Mouse (Mus musculus) urinary bladder, postnatal 10 days (tissue): Measurements from ENCODE around the gene Plscr5.

Source experiments
- DNase-seq: peaks from one replicate; pipeline ENCODE4 v3.0.0; 2022; ENCODE audit warnings: low spot score

Plscr5 gene

DNA sequence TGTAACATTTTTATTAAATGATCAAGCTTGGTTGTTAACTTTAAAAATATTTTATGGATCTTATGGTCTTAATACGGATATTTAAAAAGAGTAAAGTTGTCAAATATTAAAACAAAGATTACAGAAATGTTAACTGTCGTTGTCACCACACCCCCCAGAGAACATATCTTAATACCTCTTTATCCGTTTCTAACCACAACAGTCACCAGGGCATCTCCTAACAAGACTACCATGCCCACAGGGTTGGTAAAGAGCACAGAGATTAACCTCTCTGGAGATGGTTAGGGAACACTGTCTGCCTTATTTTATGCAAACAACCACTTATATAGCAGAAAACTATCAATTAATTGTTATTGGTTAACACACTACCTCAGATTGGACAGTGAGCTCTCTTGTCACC, 34.1 kb downstream of the Plscr5 start:
- no peak for DNase-seq

DNA sequence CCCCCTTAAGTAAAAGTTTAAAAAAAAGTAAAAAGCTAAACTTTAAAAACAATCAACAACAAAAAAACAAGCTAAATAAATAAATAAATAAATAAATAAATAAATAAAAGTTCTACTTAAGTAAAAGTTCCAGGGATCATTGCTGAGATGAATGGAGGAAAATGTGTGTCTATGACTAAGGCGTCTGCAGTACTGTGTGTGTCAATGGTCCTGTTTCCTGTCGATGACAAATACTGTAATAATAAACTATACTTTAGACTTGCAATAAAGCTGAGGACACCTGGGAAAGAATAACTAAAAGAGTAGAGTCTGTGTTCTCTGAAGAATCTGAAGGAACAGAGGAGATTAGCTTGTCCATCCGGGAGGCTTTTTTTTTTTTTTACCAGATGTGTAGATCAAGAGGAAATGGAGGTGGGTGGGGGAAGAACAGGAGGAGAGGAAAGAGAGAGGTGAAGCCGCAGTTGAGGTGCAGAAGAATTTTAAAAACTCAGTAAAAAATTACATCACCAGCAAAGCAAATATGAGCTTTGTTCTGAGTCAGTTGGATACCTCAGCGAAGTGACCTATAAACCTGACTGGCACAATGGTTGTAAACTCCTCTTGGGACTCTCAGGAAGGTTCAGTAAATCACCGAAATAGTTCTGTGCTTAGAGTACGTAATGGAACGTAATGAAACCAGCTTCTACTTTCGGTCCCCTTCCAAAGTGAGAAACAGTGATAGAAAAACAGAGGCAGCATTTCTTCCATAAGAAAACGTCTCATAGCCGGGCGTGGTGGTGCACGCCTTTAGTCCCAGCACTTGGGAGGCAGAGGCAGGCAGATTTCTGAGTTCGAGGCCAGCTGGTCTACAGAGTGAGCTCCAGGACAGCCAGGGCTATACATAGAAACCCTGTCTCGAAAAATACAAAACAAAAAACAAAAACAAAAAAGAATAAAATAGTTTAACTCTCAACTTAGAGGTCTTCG, 36.4 kb downstream of the Plscr5 start:
- no peak for DNase-seq

- DNase-seq = no peak
These were observed 37.1 kb downstream of the Plscr5 start for GRCm38 (mm10) chr9:92229833-92230205.

GRCm38 (mm10) chr9:92234901-92235458, 42.2 kb downstream of the Plscr5 start:
- DNase-seq = no peak

GRCm38 (mm10) chr9:92248773-92249446, 56.2 kb downstream of the Plscr5 start:
- no peak for DNase-seq

- no peak for DNase-seq
These were observed 56.7 kb downstream of the Plscr5 start, which contains the start of gene Plscr1 for GRCm38 (mm10) chr9:92249447-92249852. Plscr1 (plus strand) TSS chr9:92249750.

GRCm38 (mm10) chr9:92249987-92250772, 57.4 kb downstream of the Plscr5 start:
- peak; percentile 13 for DNase-seq

GRCm38 (mm10) chr9:92252718-92253117, 60.0 kb downstream of the Plscr5 start:
- no peak for DNase-seq

GRCm38 (mm10) chr9:92253585-92254321, 61.0 kb downstream of the Plscr5 start:
- DNase-seq = no peak
